Mouse (Mus musculus): ENCODE results near the gene Rnf144b. TPM values are rescaled to one million over a fixed set of nuclear protein-coding genes. Genes with fewer than 3 reads are reported as not detected.

Gene Rnf144b
- polyA plus RNA-seq, 1 experiment from 2014 or later = 3.7 TPM

- no peak overlapping the region for H3K27ac ChIP-seq (replicated peaks)
- no peak overlapping the region for H3K4me2 ChIP-seq (replicated peaks; ENCODE audit: low read depth)
- H3K4me1 ChIP-seq (replicated peaks; ENCODE audit: control insufficient read depth, insufficient read depth) = no peaks in the 10 kb centered on the region
- 75% methylated on average over 9 of the region's 9 CpGs for WGBS
- DNase-seq (ENCODE audit: low spot score) (no peak), ATAC-seq (ENCODE audit: low FRiP score, low TSS enrichment) (no peak)
- no peak overlapping the region for H3K9ac ChIP-seq (ENCODE audit: low read length)
- H3K27me3 ChIP-seq (ENCODE audit: control insufficient read depth, insufficient read depth, low read length) = no peaks in the 10 kb centered on the region
- no peaks in the 10 kb centered on the region for H3K9me3 ChIP-seq (ENCODE audit: control insufficient read depth, low read length)
- TF ChIP-seq EP300 (optimal IDR thresholded peaks at IDR 0.05) = no peak
- TF ChIP-seq CTCF (IDR thresholded peaks at IDR 0.05; ENCODE audit: low read depth) = no peak
- H3K36me3 ChIP-seq (ENCODE audit: control insufficient read depth, insufficient read depth, low read length) = no peaks in the 10 kb centered on the region
- H3K4me3 ChIP-seq (ENCODE audit: low read depth, low read length) = no peak overlapping the region
Observed at GRCm38 (mm10) chr13:47183033-47183730, 60.7 kb downstream of the Rnf144b start.

GRCm38 (mm10) chr13:47183771-47184170 lies 61.3 kb downstream of the Rnf144b start:
- Histone ChIP-seq H3K27ac (replicated peaks) (no peak overlapping the region), H3K36me3 (ENCODE audit: control insufficient read depth, insufficient read depth, low read length) (no peaks in the 10 kb centered on the region), H3K4me3 (ENCODE audit: low read depth, low read length) (no peak overlapping the region), H3K9me3 (ENCODE audit: control insufficient read depth, low read length) (no peaks in the 10 kb centered on the region), H3K4me1 (replicated peaks; ENCODE audit: control insufficient read depth, insufficient read depth) (no peaks in the 10 kb centered on the region), H3K27me3 (ENCODE audit: control insufficient read depth, insufficient read depth, low read length) (no peaks in the 10 kb centered on the region), H3K4me2 (replicated peaks; ENCODE audit: low read depth) (no peak overlapping the region), H3K9ac (ENCODE audit: low read length) (no peak overlapping the region)
- no peak for TF ChIP-seq EP300 (optimal IDR thresholded peaks at IDR 0.05)
- no peak for TF ChIP-seq CTCF (IDR thresholded peaks at IDR 0.05; ENCODE audit: low read depth)
- DNase-seq (ENCODE audit: low spot score) (no peak), ATAC-seq (ENCODE audit: low FRiP score, low TSS enrichment) (no peak)
- 70% methylated on average over 9 of the region's 9 CpGs for WGBS

GRCm38 (mm10) chr13:47187836-47188235 lies 65.4 kb downstream of the Rnf144b start:
- no peaks in the 10 kb centered on the region for H3K9me3 ChIP-seq (ENCODE audit: control insufficient read depth, low read length)
- no peak overlapping the region for H3K4me2 ChIP-seq (replicated peaks; ENCODE audit: low read depth)
- ATAC-seq (ENCODE audit: low FRiP score, low TSS enrichment) (no peak), DNase-seq (ENCODE audit: low spot score) (no peak)
- no peak overlapping the region for H3K9ac ChIP-seq (ENCODE audit: low read length)
- no peak overlapping the region for H3K4me3 ChIP-seq (ENCODE audit: low read depth, low read length)
- no peaks in the 10 kb centered on the region for H3K4me1 ChIP-seq (replicated peaks; ENCODE audit: control insufficient read depth, insufficient read depth)
- no peaks in the 10 kb centered on the region for H3K36me3 ChIP-seq (ENCODE audit: control insufficient read depth, insufficient read depth, low read length)
- no peaks in the 10 kb centered on the region for H3K27me3 ChIP-seq (ENCODE audit: control insufficient read depth, insufficient read depth, low read length)
- WGBS = 79% methylated on average over 4 of the region's 4 CpGs
- TF ChIP-seq EP300 (optimal IDR thresholded peaks at IDR 0.05) (no peak), CTCF (IDR thresholded peaks at IDR 0.05; ENCODE audit: low read depth) (no peak)
- H3K27ac ChIP-seq (replicated peaks) = no peak overlapping the region

- no peaks in the 10 kb centered on the region for H3K36me3 ChIP-seq (ENCODE audit: control insufficient read depth, insufficient read depth, low read length)
- ATAC-seq (ENCODE audit: low FRiP score, low TSS enrichment) (no peak), DNase-seq (ENCODE audit: low spot score) (no peak)
- TF ChIP-seq EP300 (optimal IDR thresholded peaks at IDR 0.05) = no peak
- H3K27ac ChIP-seq (replicated peaks) = no peak overlapping the region
- no peak overlapping the region for H3K9ac ChIP-seq (ENCODE audit: low read length)
- no peak overlapping the region for H3K4me3 ChIP-seq (ENCODE audit: low read depth, low read length)
- H3K4me1 ChIP-seq (replicated peaks; ENCODE audit: control insufficient read depth, insufficient read depth) = no peaks in the 10 kb centered on the region
- no peaks in the 10 kb centered on the region for H3K27me3 ChIP-seq (ENCODE audit: control insufficient read depth, insufficient read depth, low read length)
- H3K4me2 ChIP-seq (replicated peaks; ENCODE audit: low read depth) = no peak overlapping the region
- no peaks in the 10 kb centered on the region for H3K9me3 ChIP-seq (ENCODE audit: control insufficient read depth, low read length)
- 80% methylated on average over 7 of the region's 7 CpGs for WGBS
Observed at GRCm38 (mm10) chr13:47189971-47190370, 67.5 kb downstream of the Rnf144b start.

- no peaks in the 10 kb centered on the region for H3K4me1 ChIP-seq (replicated peaks; ENCODE audit: control insufficient read depth, insufficient read depth)
- no peak for ATAC-seq (ENCODE audit: low FRiP score, low TSS enrichment)
- H3K27ac ChIP-seq (replicated peaks) = no peak overlapping the region
- H3K4me2 ChIP-seq (replicated peaks; ENCODE audit: low read depth) = no peak overlapping the region
- WGBS = 53% methylated on average over 2 of the region's 2 CpGs
- H3K9ac ChIP-seq (ENCODE audit: low read length) = no peak overlapping the region
- H3K4me3 ChIP-seq (ENCODE audit: low read depth, low read length) = no peak overlapping the region
- DNase-seq (ENCODE audit: low spot score) = no peak
- H3K9me3 ChIP-seq (ENCODE audit: control insufficient read depth, low read length) = no peaks in the 10 kb centered on the region
- no peaks in the 10 kb centered on the region for H3K36me3 ChIP-seq (ENCODE audit: control insufficient read depth, insufficient read depth, low read length)
- H3K27me3 ChIP-seq (ENCODE audit: control insufficient read depth, insufficient read depth, low read length) = no peaks in the 10 kb centered on the region
- TF ChIP-seq EP300 (optimal IDR thresholded peaks at IDR 0.05) = no peak
- no peak for TF ChIP-seq CTCF (IDR thresholded peaks at IDR 0.05; ENCODE audit: low read depth)
Observed at GRCm38 (mm10) chr13:47192200-47192599, 69.7 kb downstream of the Rnf144b start.

GRCm38 (mm10) chr13:47192771-47193170 lies 70.3 kb downstream of the Rnf144b start:
- Histone ChIP-seq H3K9ac (ENCODE audit: low read length) (no peak overlapping the region), H3K36me3 (ENCODE audit: control insufficient read depth, insufficient read depth, low read length) (no peaks in the 10 kb centered on the region), H3K4me2 (replicated peaks; ENCODE audit: low read depth) (no peak overlapping the region), H3K27ac (replicated peaks) (peak overlapping the region; percentile 84), H3K9me3 (ENCODE audit: control insufficient read depth, low read length) (no peaks in the 10 kb centered on the region), H3K4me1 (replicated peaks; ENCODE audit: control insufficient read depth, insufficient read depth) (no peaks in the 10 kb centered on the region), H3K27me3 (ENCODE audit: control insufficient read depth, insufficient read depth, low read length) (no peaks in the 10 kb centered on the region), H3K4me3 (ENCODE audit: low read depth, low read length) (no peak overlapping the region)
- WGBS = 57% methylated on average over 5 of the region's 5 CpGs
- TF ChIP-seq EP300 (optimal IDR thresholded peaks at IDR 0.05) (no peak), CTCF (IDR thresholded peaks at IDR 0.05; ENCODE audit: low read depth) (no peak)
- DNase-seq (ENCODE audit: low spot score) (no peak), ATAC-seq (ENCODE audit: low FRiP score, low TSS enrichment) (no peak)

Data from stomach, postnatal 0 days (tissue).